Mouse (Mus musculus) kidney, embryonic 16.5 days (tissue): ENCODE results near the gene Cog7. TPM values are rescaled to one million over a fixed set of nuclear protein-coding genes. Genes with fewer than 3 reads are reported as not detected.

Experiments used
- ATAC-seq: fragments of 200-750 bp; cut with Nextera tagmentation; 2 replicates; pipeline ENCODE4 v1.8.0; 2017; ENCODE audit warnings: moderate TSS enrichment; ENCODE audit not compliant: low FRiP score, low TSS enrichment
- H3K27ac ChIP-seq: fragments of 300-500 bp; sonication (generic); 2 replicates; pipeline ENCODE4 v1.5.1; 2014; ENCODE audit warnings: low read length
- H3K27me3 ChIP-seq: fragments of 300-500 bp; sonication (generic); 2 replicates; pipeline ENCODE4 v1.6.1; 2014; ENCODE audit warnings: low read length, control low read depth, mixed read lengths; ENCODE audit not compliant: insufficient read depth
- H3K36me3 ChIP-seq: fragments of 300-500 bp; sonication (generic); 2 replicates; pipeline ENCODE4 v1.6.1; 2014; ENCODE audit warnings: low read length, control low read depth, mixed read lengths; ENCODE audit not compliant: insufficient read depth
- H3K4me1 ChIP-seq: fragments of 300-500 bp; sonication (generic); 2 replicates; pipeline ENCODE4 v1.6.1; 2014; ENCODE audit warnings: low read length, control low read depth, mixed read lengths; ENCODE audit not compliant: insufficient read depth
- H3K4me2 ChIP-seq: fragments of 300-500 bp; sonication (generic); replicated peaks from 2 replicates; pipeline ENCODE4 v1.6.1; 2014; ENCODE audit warnings: low read depth, low read length
- H3K4me3 ChIP-seq: fragments of 300-500 bp; sonication (generic); 2 replicates; pipeline ENCODE4 v1.5.1; 2014; ENCODE audit warnings: mild to moderate bottlenecking, low read length
- H3K9ac ChIP-seq: fragments of 300-500 bp; sonication (generic); replicated peaks from 2 replicates; pipeline ENCODE4 v1.6.1; 2014; ENCODE audit warnings: low read length
- H3K9me3 ChIP-seq: fragments of 300-500 bp; sonication (generic); 2 replicates; pipeline ENCODE4 v1.6.1; 2016; ENCODE audit warnings: low read length, control low read depth
- WGBS: fragments of 180-500 bp; shearing (Covaris S2); extraction: QIAGEN DNeasy Blood & Tissue Kit; methylation state at CpG from one replicate; pipeline ENCODE4 v1.1.7; 2014; 5-methylcytosine and 5-hydroxymethylcytosine counted together
- polyA plus RNA-seq: library from polyadenylated mRNA; unstranded; fragments of >200 nt; fragmentation: Nextera tagmentation; extraction: Ambion mirVana; gene quantifications from 2 replicates; pipeline ENCODE4 v1.2.1, GENCODE M21; 2015

Gene Cog7
- polyA plus RNA-seq, 1 experiment from 2014 or later: 33.0 TPM

DNA sequence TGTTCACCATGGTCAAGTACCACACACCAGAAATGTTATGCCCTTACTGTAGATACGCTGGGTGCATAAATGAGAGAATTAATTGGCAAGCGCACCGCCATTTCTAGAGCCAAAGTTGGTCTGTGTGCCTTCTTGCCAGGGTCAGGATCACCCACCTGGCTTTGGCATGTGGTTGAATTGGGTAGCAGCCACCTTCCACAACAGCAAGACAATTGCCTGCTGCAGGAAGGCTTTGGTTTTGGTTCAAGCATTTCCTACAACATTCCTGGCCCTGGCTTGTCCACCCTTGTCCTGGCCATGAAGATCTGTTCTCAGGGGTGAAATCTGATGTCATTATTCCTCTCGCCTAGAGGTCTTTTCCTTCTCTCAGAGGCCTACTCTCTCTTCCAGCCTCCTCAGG, 30.9 kb upstream of the Cog7 start:
- WGBS: 88% methylated on average over 4 of the region's 4 CpGs
- Histone ChIP-seq H3K4me1 (peaks cover 21% of the 10 kb centered on the region), H3K27me3 (no peaks in the 10 kb centered on the region), H3K36me3 (peaks cover 37% of the 10 kb centered on the region), H3K4me3 (no peak overlapping the region), H3K9me3 (no peaks in the 10 kb centered on the region), H3K27ac (no peak overlapping the region), H3K4me2 (no peak overlapping the region), H3K9ac (no peak overlapping the region)
- ATAC-seq: no peak

DNA sequence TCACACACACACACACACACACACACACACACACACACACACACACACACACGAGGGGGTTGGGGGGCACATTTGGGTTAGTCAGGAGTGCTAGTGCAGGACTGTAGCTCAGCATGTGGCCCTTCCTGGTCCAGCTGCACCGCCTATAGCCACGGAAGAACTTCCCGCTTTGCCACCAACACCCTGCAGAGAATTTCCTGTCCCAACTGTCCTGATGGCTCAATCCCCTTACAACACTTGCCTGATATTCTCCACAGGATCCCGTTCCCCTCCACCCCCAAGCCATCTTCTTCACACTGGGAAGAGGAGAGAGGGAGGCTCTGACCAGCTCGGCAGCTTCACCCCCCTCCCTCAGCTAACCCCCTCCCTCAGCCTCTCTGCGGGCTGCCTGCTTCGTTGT, 18.9 kb upstream of the Cog7 start:
- no peak overlapping the region for H3K9ac ChIP-seq
- no peak for ATAC-seq
- no peaks in the 10 kb centered on the region for H3K27me3 ChIP-seq
- 79% methylated on average over 8 of the region's 8 CpGs for WGBS
- H3K27ac ChIP-seq: no peak overlapping the region
- H3K4me1 ChIP-seq: no peaks in the 10 kb centered on the region
- H3K9me3 ChIP-seq: no peaks in the 10 kb centered on the region
- H3K36me3 ChIP-seq: peaks cover 68% of the 10 kb centered on the region
- no peak overlapping the region for H3K4me3 ChIP-seq
- no peak overlapping the region for H3K4me2 ChIP-seq

DNA sequence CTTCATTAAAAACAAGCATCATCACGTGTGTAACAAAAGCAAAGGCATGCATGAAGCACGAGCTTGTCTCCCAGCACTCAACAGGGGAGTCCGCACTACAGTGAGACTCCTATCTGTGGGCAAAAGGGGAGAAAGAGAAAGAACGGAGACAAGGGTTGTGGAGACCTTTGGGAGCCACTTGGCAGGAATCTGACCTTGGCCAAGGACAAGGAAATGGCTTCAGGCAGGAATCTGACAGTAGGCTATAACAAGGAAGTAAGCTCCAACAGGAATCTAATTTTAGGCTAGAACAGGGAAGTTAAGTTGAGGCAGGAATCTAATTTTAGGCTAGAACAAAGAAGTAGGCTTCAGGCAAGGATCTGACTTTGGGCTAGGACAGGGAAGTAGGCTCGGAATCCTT, 14.4 kb upstream of the Cog7 start:
- peaks cover 71% of the 10 kb centered on the region for H3K36me3 ChIP-seq

DNA sequence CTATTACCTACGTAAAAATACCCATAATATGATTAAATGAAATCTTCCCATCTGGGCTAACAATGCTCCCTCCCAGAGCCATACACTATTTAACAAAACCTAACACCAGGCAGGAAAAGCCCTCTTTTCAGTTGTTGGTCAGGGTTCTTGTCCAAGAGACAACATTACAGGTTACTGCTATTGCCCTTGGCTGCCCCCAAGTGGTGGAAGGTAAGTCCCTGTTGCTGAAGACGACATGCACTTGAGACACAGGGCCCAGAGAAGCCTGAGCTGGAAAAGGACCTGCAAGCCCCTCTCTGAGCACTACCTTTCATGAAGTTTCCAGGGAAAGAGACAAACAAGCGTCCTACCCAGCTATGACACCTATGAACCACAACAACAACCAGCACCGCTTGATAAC, 6.5 kb downstream of the Cog7 start:
- peaks cover 14% of the 10 kb centered on the region; the same call in 1 of the 2 replicates for H3K36me3 ChIP-seq
- H3K4me1 ChIP-seq: no peaks in the 10 kb centered on the region
- ATAC-seq: no peak
- H3K9ac ChIP-seq: no peak overlapping the region
- WGBS: 53% methylated on average over 4 of the region's 4 CpGs
- H3K27ac ChIP-seq: no peak overlapping the region
- H3K27me3 ChIP-seq: no peaks in the 10 kb centered on the region
- H3K4me3 ChIP-seq: no peak overlapping the region
- no peaks in the 10 kb centered on the region for H3K9me3 ChIP-seq
- no peak overlapping the region for H3K4me2 ChIP-seq

More for the DNA sequence above, 14.4 kb upstream of the Cog7 start:
- H3K9me3 ChIP-seq: no peaks in the 10 kb centered on the region
- H3K27ac ChIP-seq: no peak overlapping the region
- H3K9ac ChIP-seq: no peak overlapping the region
- WGBS: 90% methylated on average over 5 of the region's 5 CpGs
- H3K4me2 ChIP-seq: no peak overlapping the region
- ATAC-seq: no peak
- no peak overlapping the region for H3K4me3 ChIP-seq
- no peaks in the 10 kb centered on the region for H3K27me3 ChIP-seq
- H3K4me1 ChIP-seq: no peaks in the 10 kb centered on the region

DNA sequence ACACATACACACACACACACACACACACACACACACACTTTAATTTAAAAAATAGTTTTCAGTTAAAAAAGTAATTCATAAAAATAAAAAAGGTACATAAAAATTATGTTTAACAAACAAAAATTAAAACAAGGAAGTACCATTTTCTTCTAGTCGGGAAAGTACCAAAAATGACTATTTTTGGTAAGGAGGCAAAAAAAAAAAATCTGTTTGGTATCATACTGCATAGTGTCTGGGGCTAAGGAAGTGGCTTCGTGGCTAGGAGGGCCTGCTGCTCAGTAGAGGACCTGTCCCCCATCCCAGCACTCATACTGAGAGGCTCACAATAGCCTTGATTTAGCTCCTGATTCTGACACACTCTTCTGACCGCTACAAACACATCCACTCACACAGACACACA, 9.8 kb downstream of the Cog7 start:
- H3K36me3 ChIP-seq: peaks cover 11% of the 10 kb centered on the region; the same call in 1 of the 2 replicates

DNA sequence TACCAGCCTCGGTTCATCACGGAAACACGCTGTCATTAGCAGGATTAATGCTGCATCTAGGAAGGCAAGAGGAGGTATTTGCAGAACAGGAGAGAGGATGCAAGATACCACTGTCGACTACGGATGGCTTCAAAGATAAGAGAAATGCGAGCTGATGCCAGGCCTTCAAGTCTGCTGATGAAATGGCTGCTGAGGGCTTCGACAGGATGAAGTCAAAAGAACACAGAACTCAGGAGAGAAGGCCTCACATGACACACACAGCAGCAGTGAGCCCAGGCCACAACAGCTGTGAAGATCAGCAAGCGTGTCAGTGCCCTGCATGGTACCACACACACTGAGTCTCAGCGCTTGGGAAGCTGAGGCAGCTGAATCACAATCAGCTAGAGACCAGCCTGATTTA, 11.3 kb downstream of the Cog7 start:
- H3K4me3 ChIP-seq: no peak overlapping the region
- no peaks in the 10 kb centered on the region for H3K27me3 ChIP-seq
- 85% methylated on average over 9 of the region's 9 CpGs for WGBS
- no peaks in the 10 kb centered on the region for H3K9me3 ChIP-seq
- no peak overlapping the region for H3K27ac ChIP-seq
- ATAC-seq: no peak
- peaks cover 11% of the 10 kb centered on the region; the same call in 1 of the 2 replicates for H3K36me3 ChIP-seq
- no peaks in the 10 kb centered on the region for H3K4me1 ChIP-seq
- no peak overlapping the region for H3K4me2 ChIP-seq
- no peak overlapping the region for H3K9ac ChIP-seq

More for the DNA sequence above, 9.8 kb downstream of the Cog7 start:
- Histone ChIP-seq H3K9me3 (no peaks in the 10 kb centered on the region), H3K4me3 (no peak overlapping the region), H3K9ac (no peak overlapping the region), H3K27me3 (no peaks in the 10 kb centered on the region), H3K27ac (no peak overlapping the region), H3K4me2 (no peak overlapping the region), H3K4me1 (no peaks in the 10 kb centered on the region)
- ATAC-seq: no peak
- WGBS: 91% methylated on average over 3 of the region's 3 CpGs

DNA sequence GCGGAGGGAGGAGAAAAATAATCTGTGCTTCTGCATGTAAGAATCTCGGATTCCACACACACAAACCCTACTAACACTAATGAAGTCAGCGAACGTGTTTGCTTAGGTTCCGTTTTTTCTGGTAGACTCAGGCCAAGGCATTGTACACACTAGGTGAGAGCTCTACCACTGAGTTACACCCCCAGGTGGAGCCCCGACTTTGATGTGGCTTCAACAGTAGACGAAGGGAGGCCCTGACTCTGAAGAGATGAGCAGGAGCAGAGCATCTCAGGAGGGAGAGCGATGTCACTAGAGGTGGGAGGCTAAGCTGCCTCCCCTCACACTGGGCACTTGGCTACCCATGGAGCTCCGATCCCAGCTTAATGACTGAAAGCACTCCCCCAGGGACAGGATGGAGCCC, 12.7 kb downstream of the Cog7 start:
- Histone ChIP-seq H3K4me1 (no peaks in the 10 kb centered on the region), H3K27ac (no peak overlapping the region), H3K36me3 (peaks cover 16% of the 10 kb centered on the region), H3K4me3 (no peak overlapping the region), H3K9me3 (peaks cover 4% of the 10 kb centered on the region; the same call in 1 of the 2 replicates), H3K9ac (no peak overlapping the region), H3K4me2 (no peak overlapping the region), H3K27me3 (no peaks in the 10 kb centered on the region)
- WGBS: 83% methylated on average over 9 of the region's 9 CpGs
- no peak for ATAC-seq

DNA sequence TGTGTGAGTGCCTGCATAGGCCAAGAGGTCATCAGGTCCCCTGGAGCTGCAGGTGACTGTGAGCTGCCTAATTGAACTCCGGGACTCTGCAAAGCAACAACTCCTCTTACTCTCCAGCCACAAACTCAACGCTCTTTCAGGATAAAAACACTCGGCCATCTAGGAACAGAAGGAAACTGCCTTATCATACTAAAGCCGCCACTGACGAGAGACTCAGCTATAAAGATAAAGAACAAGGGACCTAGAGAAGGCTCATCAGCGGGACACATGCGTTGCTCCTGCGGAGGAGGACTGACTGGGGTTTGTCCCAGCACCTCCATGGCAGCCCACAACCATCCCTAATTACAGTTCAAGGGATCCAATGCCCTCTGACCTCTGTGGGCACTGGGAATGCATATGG, 13.3 kb downstream of the Cog7 start:
- WGBS: 86% methylated on average over 8 of the region's 8 CpGs
- Histone ChIP-seq H3K4me1 (no peaks in the 10 kb centered on the region), H3K9ac (no peak overlapping the region), H3K4me3 (no peak overlapping the region), H3K36me3 (peaks cover 16% of the 10 kb centered on the region), H3K27ac (no peak overlapping the region), H3K27me3 (no peaks in the 10 kb centered on the region), H3K9me3 (peaks cover 4% of the 10 kb centered on the region; the same call in 1 of the 2 replicates), H3K4me2 (no peak overlapping the region)
- ATAC-seq: no peak

DNA sequence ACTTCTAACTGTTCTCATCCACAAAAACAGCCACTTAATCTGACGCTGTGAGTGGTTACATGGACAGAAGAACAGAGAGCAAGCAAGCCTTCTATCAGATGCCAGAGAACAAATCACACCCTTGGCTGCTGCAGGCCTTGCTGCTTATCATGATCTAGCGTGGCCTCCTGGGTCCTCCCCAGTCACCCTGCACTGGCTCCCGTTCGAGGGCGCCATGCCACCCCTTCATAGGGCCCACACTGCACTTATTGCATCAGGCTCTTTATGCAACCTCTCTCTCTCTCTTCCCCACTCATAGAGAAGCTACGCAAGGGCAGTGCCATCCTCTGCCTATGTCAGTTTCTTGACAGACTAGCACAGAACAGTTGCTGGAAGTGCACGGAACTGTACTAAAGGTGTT, 15.3 kb downstream of the Cog7 start:
- no peaks in the 10 kb centered on the region for H3K4me1 ChIP-seq
- no peaks in the 10 kb centered on the region for H3K27me3 ChIP-seq
- no peak for ATAC-seq
- no peak overlapping the region for H3K4me3 ChIP-seq
- WGBS: 88% methylated on average over 7 of the region's 7 CpGs
- H3K27ac ChIP-seq: no peak overlapping the region
- peaks cover 4% of the 10 kb centered on the region; the same call in 1 of the 2 replicates for H3K9me3 ChIP-seq
- no peak overlapping the region for H3K9ac ChIP-seq
- no peak overlapping the region for H3K4me2 ChIP-seq
- peaks cover 12% of the 10 kb centered on the region for H3K36me3 ChIP-seq

DNA sequence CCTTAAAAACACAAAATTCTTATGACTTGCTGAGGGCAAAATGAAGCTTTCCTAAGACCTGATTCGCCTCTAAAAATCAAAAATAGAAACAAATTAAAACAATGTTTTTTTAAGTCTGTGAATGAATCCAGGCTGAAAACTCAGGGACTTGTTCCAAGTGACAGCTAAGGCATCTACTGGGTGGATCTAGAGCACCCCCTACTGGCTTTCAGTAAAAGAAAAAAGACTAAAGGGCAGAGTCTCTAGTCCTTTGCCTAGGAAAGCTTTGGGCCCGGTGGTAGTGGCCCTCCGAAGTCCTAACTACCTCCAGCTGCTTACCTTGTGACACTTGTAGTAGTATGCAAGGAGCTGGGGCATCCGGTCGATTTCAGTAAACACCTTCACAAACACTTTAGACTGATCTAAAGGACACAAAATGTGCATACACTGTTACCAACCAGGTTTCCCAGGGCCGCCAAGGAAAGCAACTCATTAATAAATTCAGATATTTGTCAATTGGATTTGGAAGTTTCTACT, 17.6 kb downstream of the Cog7 start:
- peaks cover 12% of the 10 kb centered on the region; the same call in 1 of the 2 replicates for H3K36me3 ChIP-seq
- H3K9me3 ChIP-seq: peaks cover 4% of the 10 kb centered on the region; the same call in 1 of the 2 replicates
- no peak overlapping the region for H3K4me3 ChIP-seq
- ATAC-seq: no peak
- H3K4me1 ChIP-seq: no peaks in the 10 kb centered on the region
- WGBS: 64% methylated on average over 6 of the region's 6 CpGs
- no peak overlapping the region for H3K9ac ChIP-seq
- no peaks in the 10 kb centered on the region for H3K27me3 ChIP-seq
- H3K27ac ChIP-seq: no peak overlapping the region
- no peak overlapping the region for H3K4me2 ChIP-seq
